Mouse (Mus musculus) spleen, postnatal 0 days (tissue): ENCODE results near the gene Psma7. TPM values are rescaled to one million over a fixed set of nuclear protein-coding genes. Genes with fewer than 3 reads are reported as not detected.

Source experiments
- polyA plus RNA-seq: library from polyadenylated mRNA; unstranded; fragments of >200 nt; fragmentation: Nextera tagmentation; extraction: Ambion mirVana; gene quantifications from 2 replicates; pipeline ENCODE4 v1.2.1, GENCODE M21; 2015

The Psma7 gene
- 420 and 434 TPM in 2 replicates for polyA plus RNA-seq

GRCm38 (mm10) chr2:180042256-180042857 lies at the start of gene Psma7, which contains the start of gene Ss18l1:
Gene Psma7, minus strand, starts transcription at chr2:180042433.
Gene Ss18l1, plus strand, starts transcription at chr2:180042509.

GRCm38 (mm10) chr2:180070481-180071453 lies 28.5 kb upstream of the Psma7 start, which contains the start of gene Mtg2:
Gene Mtg2, plus strand, starts transcription at chr2:180070588.

GRCm38 (mm10) chr2:180024401-180025098 lies 17.7 kb downstream of the Psma7 start, which contains the start of gene Lsm14b:
Gene Lsm14b, plus strand, starts transcription at chr2:180024987.

Other genes with a start within 250 kb of the Psma7 start
- 3.9 and 4.1 TPM in 2 replicates for gene Taf4, start 65.8 kb downstream of the Psma7 start, polyA plus RNA-seq
- gene Lsm14b, start 17.4 kb downstream of the Psma7 start, polyA plus RNA-seq, result 3.7 and 3.9 TPM in 2 replicates
- gene Ss18l1, start 76 bp upstream of the Psma7 start, polyA plus RNA-seq, result 0.67 and 1.1 TPM in 2 replicates
- 10.8 and 13.2 TPM in 2 replicates for gene Mtg2, start 28.2 kb upstream of the Psma7 start, polyA plus RNA-seq
- gene Hrh3, start 62.1 kb upstream of the Psma7 start, polyA plus RNA-seq, result not detected in 2 replicates
- gene Osbpl2, start 76.9 kb upstream of the Psma7 start, polyA plus RNA-seq, result 18.1 and 21.8 TPM in 2 replicates
- gene Adrm1, start 129.1 kb upstream of the Psma7 start, polyA plus RNA-seq, result 113 and 118 TPM in 2 replicates
- 4.5 and 6.5 TPM in 2 replicates for gene Lama5, start 183.4 kb upstream of the Psma7 start, polyA plus RNA-seq
- 829 and 881 TPM in 2 replicates for gene Rps21, start 214.9 kb upstream of the Psma7 start, polyA plus RNA-seq
- gene Cables2, start 231.1 kb upstream of the Psma7 start, polyA plus RNA-seq, result 6.9 and 7.4 TPM in 2 replicates
- gene Rbbp8nl, start 247.4 kb upstream of the Psma7 start, polyA plus RNA-seq, result not detected in 2 replicates